Mouse (Mus musculus): ENCODE measurements at regions not wholly inside any gene's neighbourhood (a gene's known extent, or its start where the extent isn't known, plus 50 kb on each side); places are given as distances from the start of the nearest gene placed in this dataset.

GRCm38 (mm10) chr16:23838696-23839095 is 52.1 kb downstream of the Sst start:
- no peak for TF ChIP-seq CTCF (IDR thresholded peaks at IDR 0.05; ENCODE audit: low read depth)
- H3K27ac ChIP-seq (ENCODE audit: low read depth), result no peak overlapping the region
- H3K4me1 ChIP-seq (ENCODE audit: insufficient read depth), result no peaks in the 10 kb centered on the region
- H3K4me3 ChIP-seq (ENCODE audit: low read depth, low read length), result no peak overlapping the region
- no peak overlapping the region for H3K9ac ChIP-seq
- DNase-seq, result no peak
- H3K27me3 ChIP-seq (ENCODE audit: insufficient read depth, low read length), result no peaks in the 10 kb centered on the region
- H3K4me2 ChIP-seq, result no peak overlapping the region
- no peaks in the 10 kb centered on the region for H3K36me3 ChIP-seq (ENCODE audit: insufficient read depth)
- WGBS, result 15% methylated on average over 7 of the region's 7 CpGs
- no peaks in the 10 kb centered on the region for H3K9me3 ChIP-seq (ENCODE audit: low read depth, low read length)
- ATAC-seq (ENCODE audit: insufficient read depth), result no peak

GRCm38 (mm10) chr16:23838114-23838513 is 52.6 kb downstream of the Sst start:
- WGBS, result 52% methylated on average over 2 of the region's 2 CpGs
- no peak for TF ChIP-seq CTCF (IDR thresholded peaks at IDR 0.05; ENCODE audit: low read depth)
- DNase-seq, result no peak
- Histone ChIP-seq H3K9ac (no peak overlapping the region), H3K27me3 (ENCODE audit: insufficient read depth, low read length) (no peaks in the 10 kb centered on the region), H3K4me3 (ENCODE audit: low read depth, low read length) (no peak overlapping the region), H3K27ac (ENCODE audit: low read depth) (no peak overlapping the region), H3K4me1 (ENCODE audit: insufficient read depth) (no peaks in the 10 kb centered on the region), H3K36me3 (ENCODE audit: insufficient read depth) (no peaks in the 10 kb centered on the region), H3K9me3 (ENCODE audit: low read depth, low read length) (no peaks in the 10 kb centered on the region), H3K4me2 (no peak overlapping the region)
- no peak for ATAC-seq (ENCODE audit: insufficient read depth)

- no peaks in the 10 kb centered on the region for H3K9me3 ChIP-seq (ENCODE audit: low read depth, low read length)
- no peaks in the 10 kb centered on the region for H3K36me3 ChIP-seq (ENCODE audit: insufficient read depth)
- H3K9ac ChIP-seq, result no peak overlapping the region
- no peak for TF ChIP-seq CTCF (IDR thresholded peaks at IDR 0.05; ENCODE audit: low read depth)
- no peak overlapping the region for H3K4me3 ChIP-seq (ENCODE audit: low read depth, low read length)
- no peak for DNase-seq
- no peak overlapping the region for H3K4me2 ChIP-seq
- no peak for ATAC-seq (ENCODE audit: insufficient read depth)
- no peaks in the 10 kb centered on the region for H3K27me3 ChIP-seq (ENCODE audit: insufficient read depth, low read length)
- no peaks in the 10 kb centered on the region for H3K4me1 ChIP-seq (ENCODE audit: insufficient read depth)
- no peak overlapping the region for H3K27ac ChIP-seq (ENCODE audit: low read depth)
- WGBS, result 39% methylated on average over 4 of the region's 4 CpGs
These were observed 55.8 kb downstream of the Sst start for GRCm38 (mm10) chr16:23834991-23835390.

- Histone ChIP-seq H3K9ac (no peak overlapping the region), H3K4me1 (ENCODE audit: insufficient read depth) (no peaks in the 10 kb centered on the region), H3K36me3 (ENCODE audit: insufficient read depth) (no peaks in the 10 kb centered on the region), H3K9me3 (ENCODE audit: low read depth, low read length) (no peaks in the 10 kb centered on the region), H3K4me3 (ENCODE audit: low read depth, low read length) (no peak overlapping the region), H3K27me3 (ENCODE audit: insufficient read depth, low read length) (no peaks in the 10 kb centered on the region), H3K27ac (ENCODE audit: low read depth) (no peak overlapping the region), H3K4me2 (no peak overlapping the region)
- no peak for TF ChIP-seq CTCF (IDR thresholded peaks at IDR 0.05; ENCODE audit: low read depth)
- DNase-seq (no peak), ATAC-seq (ENCODE audit: insufficient read depth) (peak; percentile 69)
- WGBS, result 44% methylated on average over 2 of the region's 2 CpGs
These were observed 57.2 kb downstream of the Sst start for GRCm38 (mm10) chr16:23833603-23834002.

GRCm38 (mm10) chr16:23833042-23833423 is 57.7 kb downstream of the Sst start:
- no peaks in the 10 kb centered on the region for H3K9me3 ChIP-seq (ENCODE audit: low read depth, low read length)
- no peaks in the 10 kb centered on the region for H3K4me1 ChIP-seq (ENCODE audit: insufficient read depth)
- no peak overlapping the region for H3K4me2 ChIP-seq
- no peak for TF ChIP-seq CTCF (IDR thresholded peaks at IDR 0.05; ENCODE audit: low read depth)
- no peaks in the 10 kb centered on the region for H3K27me3 ChIP-seq (ENCODE audit: insufficient read depth, low read length)
- H3K27ac ChIP-seq (ENCODE audit: low read depth), result no peak overlapping the region
- DNase-seq (no peak), ATAC-seq (ENCODE audit: insufficient read depth) (no peak; the same call in 1 of the 2 replicates)
- no peaks in the 10 kb centered on the region for H3K36me3 ChIP-seq (ENCODE audit: insufficient read depth)
- no peak overlapping the region for H3K4me3 ChIP-seq (ENCODE audit: low read depth, low read length)
- H3K9ac ChIP-seq, result no peak overlapping the region
- WGBS, result 62% methylated on average over 2 of the region's 2 CpGs

GRCm38 (mm10) chr16:23832393-23833041 is 58.2 kb downstream of the Sst start:
- TF ChIP-seq CTCF (IDR thresholded peaks at IDR 0.05; ENCODE audit: low read depth), result no peak
- no peak; the same call in 1 of the 2 replicates for ATAC-seq (ENCODE audit: insufficient read depth)
- H3K27me3 ChIP-seq (ENCODE audit: insufficient read depth, low read length), result no peaks in the 10 kb centered on the region
- no peak overlapping the region for H3K4me3 ChIP-seq (ENCODE audit: low read depth, low read length)
- H3K4me2 ChIP-seq, result no peak overlapping the region
- no peak overlapping the region for H3K27ac ChIP-seq (ENCODE audit: low read depth)
- WGBS, result 70% methylated on average over 9 of the region's 9 CpGs
- no peaks in the 10 kb centered on the region for H3K36me3 ChIP-seq (ENCODE audit: insufficient read depth)
- no peaks in the 10 kb centered on the region for H3K9me3 ChIP-seq (ENCODE audit: low read depth, low read length)
- no peaks in the 10 kb centered on the region for H3K4me1 ChIP-seq (ENCODE audit: insufficient read depth)
- H3K9ac ChIP-seq, result no peak overlapping the region
- peak; percentile 68 for DNase-seq

- Histone ChIP-seq H3K4me3 (ENCODE audit: low read depth, low read length) (no peak overlapping the region), H3K9ac (no peak overlapping the region), H3K36me3 (ENCODE audit: insufficient read depth) (no peaks in the 10 kb centered on the region), H3K9me3 (ENCODE audit: low read depth, low read length) (no peaks in the 10 kb centered on the region), H3K4me2 (no peak overlapping the region), H3K27me3 (ENCODE audit: insufficient read depth, low read length) (no peaks in the 10 kb centered on the region), H3K27ac (ENCODE audit: low read depth) (no peak overlapping the region), H3K4me1 (ENCODE audit: insufficient read depth) (no peaks in the 10 kb centered on the region)
- no peak for DNase-seq
- 87% methylated on average over 5 of the region's 5 CpGs for WGBS
- TF ChIP-seq CTCF (IDR thresholded peaks at IDR 0.05; ENCODE audit: low read depth), result no peak
- no peak for ATAC-seq (ENCODE audit: insufficient read depth)
These were observed 65.1 kb downstream of the Sst start for GRCm38 (mm10) chr16:23825662-23826061.

Measured in lung, embryonic 14.5 days (tissue).